Mouse (Mus musculus) gastrocnemius, adult 2 months (tissue): ENCODE results near the gene Ikzf4. TPM values are rescaled to one million over a fixed set of nuclear protein-coding genes. Genes with fewer than 3 reads are reported as not detected.
A peak's percentile ranks its signal among the peaks of the same experiment; 100 is the strongest.
"Not testable (repeated sequence)": the region's sequence is repeated elsewhere in the genome, so short reads cannot be mapped to it uniquely, and the experiment has no call there.

Experiments used
- DNase-seq: peaks from one replicate; pipeline ENCODE4 v3.0.0; 2022
- H3K27ac ChIP-seq: fragments of 200-600 bp; 2 replicates; pipeline ENCODE4 v1.8.1; 2022; ENCODE audit warnings: mild to moderate bottlenecking
- H3K4me3 ChIP-seq: fragments of 200-600 bp; 2 replicates; pipeline ENCODE4 v1.8.1; 2022; ENCODE audit warnings: mild to moderate bottlenecking, moderate library complexity
- CTCF ChIP-seq: fragments of 200-600 bp; IDR thresholded peaks from 2 replicates; pipeline ENCODE4 v1.8.1; 2022; ENCODE audit warnings: antibody characterized with exemption, mild to moderate bottlenecking, moderate library complexity
- intact Hi-C: fragments of 180-260 bp; cut with DNase I; formaldehyde crosslinking; loops from one replicate; pipeline ENCODE4 v1.15.1; 2025
- total RNA-seq, 2 experiments: library from RNA; stranded (reverse); gene quantifications; 2 replicates each; pipeline ENCODE4 v1.2.3; 2021

The Ikzf4 gene
- total RNA-seq, 2 experiments from 2014 or later = 0.45 to 3.4 TPM

DNA sequence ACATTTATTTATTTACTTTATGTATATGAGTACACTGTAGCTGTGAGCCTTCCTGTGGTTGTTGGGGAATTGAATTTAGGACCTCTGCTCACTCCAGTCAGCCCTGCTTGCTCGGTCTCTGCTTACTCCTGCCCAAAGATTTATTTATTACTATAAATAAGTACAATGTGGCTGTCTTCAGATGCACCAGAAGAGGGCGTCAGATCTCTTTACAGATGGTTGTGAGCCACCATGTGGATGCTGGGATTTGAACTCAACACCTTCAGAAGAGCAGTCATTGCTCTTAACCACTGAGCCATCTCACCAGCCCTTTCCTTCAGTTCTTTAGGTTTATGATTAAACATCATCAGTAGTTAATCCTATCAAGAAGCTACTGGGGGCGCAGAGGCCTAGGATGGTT, 30.9 kb downstream of the Ikzf4 start:
- TF ChIP-seq CTCF = peak; percentile 31
- H3K4me3 ChIP-seq = no peak overlapping the region
- intact Hi-C loops = loop anchor here (5.0 kb wide), 2 partner anchors 48 to 57 kb away; partner anchors contain the start of genes Pa2g4 and Suox
- H3K27ac ChIP-seq = no peak overlapping the region
- DNase-seq = no peak

DNA sequence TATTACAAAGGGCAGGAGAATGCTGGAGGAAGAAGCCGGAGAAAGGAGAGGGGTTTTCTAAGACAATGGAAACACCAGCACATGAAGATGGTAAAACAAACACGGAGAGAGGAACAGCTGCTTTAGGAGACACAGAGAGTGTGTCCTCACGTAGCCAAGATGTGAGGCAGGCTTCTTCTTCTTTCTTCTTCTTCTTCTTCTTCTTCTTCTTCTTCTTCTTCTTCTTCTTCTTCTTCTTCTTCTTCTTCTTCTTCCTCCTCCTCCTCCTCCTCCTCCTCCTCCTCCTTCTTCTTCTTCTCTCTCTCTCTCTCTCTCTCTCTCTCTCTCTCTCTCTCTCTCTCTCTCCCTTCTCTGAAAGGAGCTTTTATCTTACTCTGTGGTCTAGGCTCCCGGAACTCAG, 32.0 kb downstream of the Ikzf4 start:
- DNase-seq = not testable (repeated sequence)
- intact Hi-C loops = loop anchor here (5.0 kb wide), 2 partner anchors 47 to 58 kb away; partner anchors contain the start of genes Pa2g4 and Suox

DNA sequence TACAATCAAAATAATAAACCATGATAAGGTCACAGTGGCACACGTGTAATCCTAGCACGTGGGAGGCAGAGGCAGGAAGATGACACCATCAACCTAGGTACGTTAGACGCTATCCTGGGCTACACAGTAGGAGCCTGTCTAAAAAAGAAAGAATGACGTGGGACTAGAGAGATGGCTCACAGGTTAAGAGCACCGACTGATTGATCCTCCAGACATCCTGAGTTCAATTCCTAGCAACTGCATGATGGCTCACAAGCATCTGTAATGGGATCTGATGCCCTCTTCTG, 32.7 kb downstream of the Ikzf4 start:
- no peak for TF ChIP-seq CTCF
- intact Hi-C loops = loop anchor here (5.0 kb wide), 2 partner anchors 46 to 59 kb away; partner anchors contain the start of genes Pa2g4 and Suox
- no peak overlapping the region for H3K4me3 ChIP-seq
- no peak overlapping the region for H3K27ac ChIP-seq
- no peak for DNase-seq

More for the DNA sequence above, 32.0 kb downstream of the Ikzf4 start:
- H3K4me3 ChIP-seq, H3K27ac ChIP-seq: not testable (repeated sequence)

DNA sequence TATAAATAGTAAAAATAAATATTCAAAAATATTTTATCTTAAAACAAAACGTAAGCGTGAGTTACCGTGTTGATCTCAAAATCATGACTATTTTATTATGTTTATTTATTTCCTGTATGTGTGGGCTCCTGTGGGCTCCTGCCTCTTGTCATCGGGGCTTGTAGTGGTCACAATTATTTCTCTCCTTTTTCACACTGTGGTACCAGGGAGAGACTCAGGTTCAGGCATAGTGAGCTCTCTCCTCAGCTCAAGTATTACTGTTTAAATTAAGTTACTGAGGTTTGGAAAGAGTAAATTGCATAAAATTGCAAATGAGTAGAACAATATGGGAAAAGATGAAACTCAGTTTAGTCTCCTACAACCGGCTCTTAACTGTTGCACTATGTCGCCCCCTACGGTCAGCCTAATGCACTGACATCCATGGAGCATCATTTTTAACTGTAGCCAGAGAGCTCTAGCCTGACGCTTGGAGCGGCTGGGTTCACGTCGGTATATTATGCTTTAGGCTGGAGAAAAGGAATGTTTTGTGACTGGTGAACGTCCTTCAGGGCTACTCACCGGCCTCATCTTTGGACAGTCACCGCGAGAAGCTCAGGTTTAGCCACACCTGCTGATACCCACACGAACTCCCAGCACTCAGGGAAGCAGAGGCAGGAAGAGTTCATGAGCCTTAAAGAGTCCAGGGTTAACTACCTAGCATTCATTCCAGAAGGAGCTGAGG, 33.2 kb downstream of the Ikzf4 start:
- intact Hi-C loops = loop anchor here (5.0 kb wide), 2 partner anchors 45 to 60 kb away; partner anchors contain the start of genes Pa2g4 and Suox
- DNase-seq = peak; percentile 74
- TF ChIP-seq CTCF = no peak; the same call in 1 of the 2 replicates
- Histone ChIP-seq H3K27ac (no peak overlapping the region), H3K4me3 (no peak overlapping the region)

DNA sequence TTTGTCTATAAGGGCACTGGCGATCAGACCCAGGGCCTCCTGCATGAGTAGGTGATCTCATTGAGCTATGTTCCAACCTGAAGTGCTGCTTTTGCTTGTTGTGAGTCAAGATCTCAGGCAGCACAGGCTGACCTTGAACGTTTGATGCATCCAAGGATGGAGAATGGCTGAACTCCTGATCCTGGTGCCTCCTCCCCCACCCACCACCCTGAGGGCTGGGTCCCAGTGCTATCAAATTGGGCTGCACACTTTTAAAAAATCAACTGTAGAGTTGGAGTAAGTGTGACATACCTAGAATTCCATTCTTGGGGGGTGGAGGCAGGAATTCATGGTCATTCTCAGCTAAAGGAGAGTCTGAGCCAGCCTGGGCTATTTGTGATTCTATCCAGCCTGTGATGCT, 39.3 kb downstream of the Ikzf4 start:
- no peak for TF ChIP-seq CTCF
- DNase-seq = no peak
- intact Hi-C loops = no loop called here
- H3K27ac ChIP-seq = no peak overlapping the region
- no peak overlapping the region for H3K4me3 ChIP-seq

DNA sequence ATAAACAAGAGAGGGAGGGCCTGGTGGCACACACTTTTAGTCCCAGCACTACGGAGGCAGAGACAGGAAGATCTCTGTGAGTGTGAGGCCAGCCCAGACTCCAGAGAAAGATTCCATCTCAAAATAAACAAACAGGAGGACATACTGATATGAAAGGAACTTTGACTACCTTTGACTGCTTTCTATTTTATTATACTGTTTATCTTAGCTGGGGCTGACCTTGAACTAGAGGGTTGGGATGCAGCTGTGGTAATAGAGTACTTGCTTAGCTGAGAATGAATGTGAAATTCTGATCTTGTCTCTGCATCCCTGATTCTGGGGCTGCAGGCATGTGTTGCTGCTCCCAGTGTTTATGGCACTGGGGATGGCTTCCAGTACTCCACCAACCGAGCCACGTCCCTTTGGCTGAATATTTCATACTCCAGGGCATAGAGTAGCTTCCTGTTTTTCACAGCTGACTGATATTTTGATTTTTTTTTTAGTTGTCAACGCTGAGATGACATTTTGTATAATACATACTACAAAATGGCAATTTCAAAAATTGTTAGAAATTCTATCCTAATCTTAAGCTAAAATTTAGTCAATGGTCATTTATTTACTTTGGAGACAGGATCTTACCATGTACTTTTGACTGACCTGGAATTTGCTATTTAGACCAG, 43.2 kb downstream of the Ikzf4 start:
- Histone ChIP-seq H3K27ac (no peak overlapping the region), H3K4me3 (no peak overlapping the region)
- DNase-seq = no peak
- TF ChIP-seq CTCF = no peak
- intact Hi-C loops = no loop called here

DNA sequence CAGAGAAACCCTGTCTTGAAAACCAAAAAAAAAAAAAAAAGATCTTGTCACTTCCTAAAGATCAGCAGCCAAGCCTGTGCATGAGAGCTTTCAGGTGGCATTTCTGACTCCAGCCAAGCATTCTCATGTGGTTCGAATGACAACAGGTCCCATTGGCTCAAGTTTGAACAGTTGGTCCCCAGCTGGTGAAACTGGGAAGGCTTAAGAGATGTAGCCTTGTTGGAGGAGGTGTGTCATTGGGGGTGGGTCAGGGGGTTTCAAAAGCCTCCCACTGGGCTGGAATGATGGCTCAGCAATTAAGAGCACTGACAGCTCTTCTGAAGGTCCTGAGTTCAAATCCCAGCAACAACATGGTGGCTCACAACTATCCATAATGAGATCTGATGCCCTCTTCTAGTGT, 44.3 kb downstream of the Ikzf4 start:
- intact Hi-C loops = no loop called here
- Histone ChIP-seq H3K4me3 (no peak overlapping the region), H3K27ac (no peak overlapping the region)
- DNase-seq = no peak
- TF ChIP-seq CTCF = no peak

DNA sequence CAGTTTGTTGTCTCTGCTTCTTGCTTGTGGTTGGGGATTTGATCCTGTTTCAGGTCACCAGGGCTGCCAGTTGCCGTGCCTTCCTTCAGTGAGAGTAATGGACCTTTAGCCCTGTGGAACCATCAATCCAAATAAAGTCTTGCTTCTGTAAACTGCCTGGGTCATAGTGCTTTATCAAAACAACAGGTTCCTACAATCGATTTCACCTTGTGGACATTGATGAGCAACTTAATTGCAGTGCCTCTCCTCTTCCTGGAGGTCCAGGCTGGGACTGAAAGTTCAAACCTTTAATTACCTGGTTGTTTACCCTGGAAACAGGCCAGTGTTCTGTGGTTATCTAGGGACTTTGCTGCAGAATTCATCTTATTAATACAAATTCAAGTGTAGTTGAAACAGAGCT, 47.3 kb downstream of the Ikzf4 start:
- Histone ChIP-seq H3K4me3 (no peak overlapping the region), H3K27ac (no peak overlapping the region)
- intact Hi-C loops = no loop called here
- no peak for TF ChIP-seq CTCF
- DNase-seq = no peak

DNA sequence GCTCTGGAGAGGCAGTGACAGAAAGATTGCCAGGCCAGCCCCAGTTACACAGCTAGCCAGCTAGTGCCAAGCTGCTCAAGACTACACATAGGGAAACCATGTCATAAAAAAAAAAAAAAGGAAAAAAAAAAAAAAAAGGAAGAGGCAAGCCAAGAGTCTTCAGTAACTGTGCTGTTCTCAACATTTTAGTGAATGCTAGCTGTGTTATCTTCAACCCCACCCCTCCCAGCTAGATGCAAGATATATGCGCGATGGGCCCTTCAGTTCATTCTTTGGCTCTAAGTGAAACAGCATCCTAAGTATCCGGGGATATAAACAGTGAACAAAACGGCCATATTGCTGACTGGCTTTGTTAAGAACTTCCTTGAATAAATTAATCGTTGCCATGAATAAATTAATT, 53.0 kb downstream of the Ikzf4 start:
- intact Hi-C loops = no loop called here
- DNase-seq = no peak
- no peak overlapping the region for H3K27ac ChIP-seq
- H3K4me3 ChIP-seq = no peak overlapping the region
- TF ChIP-seq CTCF = no peak

DNA sequence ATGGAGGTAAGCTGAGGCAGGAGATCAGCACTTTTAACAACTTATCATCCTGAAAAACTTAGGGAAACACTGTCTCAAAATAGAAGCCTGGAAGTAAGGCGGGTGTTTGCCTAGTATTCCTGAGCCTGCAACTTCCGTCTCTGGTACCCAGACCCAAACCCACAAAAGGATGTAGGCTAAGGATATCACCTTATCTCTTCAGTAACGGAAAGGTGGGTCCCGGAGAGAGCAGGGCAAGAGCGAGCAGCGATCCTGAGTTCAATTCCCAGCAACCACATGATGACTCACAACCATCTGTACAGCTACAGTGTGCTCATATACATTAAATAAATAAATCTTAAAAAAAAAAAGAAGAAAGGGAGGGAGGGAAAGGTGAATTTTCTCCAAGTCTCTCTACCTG, 54.4 kb downstream of the Ikzf4 start:
- intact Hi-C loops = no loop called here
- no peak for TF ChIP-seq CTCF
- Histone ChIP-seq H3K4me3 (no peak overlapping the region), H3K27ac (no peak overlapping the region)
- DNase-seq = no peak

DNA sequence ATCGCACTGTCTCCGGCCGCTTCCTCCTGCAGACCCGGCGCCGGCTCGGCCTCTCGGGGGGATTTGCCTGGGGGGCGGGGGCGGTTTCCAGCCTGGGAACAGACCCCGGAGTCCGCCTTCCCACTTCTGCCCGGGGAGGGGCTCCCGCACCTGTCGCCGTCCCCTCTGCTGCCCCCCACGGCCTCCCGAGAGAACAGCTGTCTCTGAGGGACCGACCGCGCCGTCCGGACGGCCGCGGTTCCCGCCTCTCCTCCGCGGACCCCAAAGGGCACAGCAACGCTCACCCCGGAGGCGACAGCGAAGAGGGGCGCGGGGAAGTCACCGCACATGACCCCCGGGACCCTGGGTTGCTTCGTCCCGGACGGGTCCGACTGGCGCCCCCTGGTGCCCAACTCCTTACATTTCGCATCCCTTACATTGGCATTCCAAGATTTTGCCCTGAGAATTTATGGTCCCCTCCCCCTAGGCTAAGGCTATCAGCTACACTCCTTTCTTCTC, 55.5 kb downstream of the Ikzf4 start:
- peak; percentile 65 for DNase-seq
- H3K27ac ChIP-seq = peak overlapping the region; percentile 67
- TF ChIP-seq CTCF = peak; percentile 77
- peak overlapping the region; percentile 83 for H3K4me3 ChIP-seq
- intact Hi-C loops = no loop called here

DNA sequence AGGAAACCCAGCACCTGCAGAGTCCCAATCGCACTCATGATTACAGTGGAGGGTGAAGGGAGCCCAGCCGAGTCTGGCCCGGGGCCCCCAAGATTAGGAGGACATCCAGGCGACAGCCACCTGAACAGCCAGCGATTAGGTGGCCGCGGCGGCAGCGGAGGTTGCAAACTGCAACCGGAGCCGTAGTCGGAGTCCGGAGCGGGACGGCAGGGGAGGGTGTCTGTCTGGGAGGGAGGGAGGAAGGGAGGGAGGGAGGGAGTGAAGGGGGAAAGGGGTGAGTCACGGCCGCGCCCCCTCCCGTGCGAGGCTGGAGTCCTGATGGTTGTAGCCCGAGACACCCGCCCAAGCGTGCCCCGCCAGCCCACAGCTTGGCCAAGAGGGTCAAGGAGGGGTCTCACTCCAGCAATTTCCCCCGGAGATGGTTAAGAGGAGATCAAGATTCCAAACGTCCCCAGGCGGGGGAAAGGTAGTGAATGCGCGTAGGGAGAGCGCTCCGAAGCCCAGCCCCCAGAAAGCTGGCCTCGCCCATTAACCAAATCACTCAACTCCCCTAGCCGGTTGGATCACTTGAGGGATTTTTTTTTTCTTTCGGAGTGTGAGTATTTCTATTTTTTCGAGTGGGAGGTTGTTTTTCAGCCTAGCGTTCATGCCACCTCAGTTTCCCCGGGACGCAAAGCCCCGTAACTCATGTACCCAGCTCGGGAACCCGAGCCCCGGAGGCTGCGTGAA, 56.2 kb downstream of the Ikzf4 start, which contains the start of gene Erbb3:
Erbb3 (minus strand) TSS at position 189 of the 729 bp plus-strand sequence.
- TF ChIP-seq CTCF = no peak
- DNase-seq = peak; percentile 69
- intact Hi-C loops = no loop called here
- H3K4me3 ChIP-seq = peak within 1 kb of the TSS; percentile 83
- H3K27ac ChIP-seq = peak within 1 kb of the TSS; percentile 67
